Mouse (Mus musculus): ENCODE results near the gene Atxn7l1. TPM values are rescaled to one million over a fixed set of nuclear protein-coding genes. Genes with fewer than 3 reads are reported as not detected.

Atxn7l1 gene
- total RNA-seq, 2 experiments from 2014 or later, result 20.4 to 23.9 TPM

DNA sequence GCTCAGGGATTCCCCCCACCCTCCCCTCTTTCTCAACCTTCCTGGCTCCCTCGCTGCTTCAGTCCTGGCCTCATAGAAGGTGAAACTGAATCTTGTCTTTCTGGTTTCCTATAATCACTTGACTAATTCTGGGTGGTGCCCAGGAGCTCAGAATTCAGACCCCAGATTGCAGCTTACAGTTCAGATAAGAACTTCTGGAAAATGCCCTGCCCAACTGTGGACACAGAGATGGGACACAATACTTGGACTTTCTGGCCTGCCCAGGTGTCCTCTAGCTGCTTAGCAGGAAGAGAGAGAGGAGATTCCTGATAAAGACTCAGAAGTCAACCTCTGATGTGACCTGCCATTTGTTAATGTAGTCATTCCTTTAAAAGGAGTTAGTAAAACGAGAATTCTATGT is 131.7 kb downstream of the Atxn7l1 start:
- no peak overlapping the region for H3K4me3 ChIP-seq
- no peak overlapping the region for H3K27ac ChIP-seq
- intact Hi-C loops (cut with DNase I), result no loop called here
- no peak for DNase-seq
- no peak for TF ChIP-seq CTCF (IDR thresholded peaks at IDR 0.05)

- intact Hi-C loops (cut with DNase I), result loop anchor here (1.0 kb wide), 1 partner anchor 53 kb away; no protein-coding TSS in a partner anchor
- TF ChIP-seq CTCF (IDR thresholded peaks at IDR 0.05), result peak; percentile 91
- DNase-seq, result peak; percentile 73
- H3K27ac ChIP-seq, result no peak overlapping the region
- no peak overlapping the region for H3K4me3 ChIP-seq
Observed at GRCm38 (mm10) chr12:33280805-33281204, 133.3 kb downstream of the Atxn7l1 start.

- intact Hi-C loops (cut with DNase I), result no loop called here
- DNase-seq, result no peak
- TF ChIP-seq CTCF (IDR thresholded peaks at IDR 0.05), result no peak
- no peak overlapping the region for H3K4me3 ChIP-seq
- H3K27ac ChIP-seq, result no peak overlapping the region
Observed at GRCm38 (mm10) chr12:33284344-33284936, 136.9 kb downstream of the Atxn7l1 start.

GRCm38 (mm10) chr12:33285354-33285753 is 137.9 kb downstream of the Atxn7l1 start:
- Histone ChIP-seq H3K27ac (no peak overlapping the region), H3K4me3 (no peak overlapping the region)
- no peak for TF ChIP-seq CTCF (IDR thresholded peaks at IDR 0.05)
- no peak for DNase-seq
- intact Hi-C loops (cut with DNase I), result no loop called here

- peak; percentile 51 for DNase-seq
- no peak overlapping the region for H3K27ac ChIP-seq
- TF ChIP-seq CTCF (IDR thresholded peaks at IDR 0.05), result no peak
- intact Hi-C loops (cut with DNase I), result loop anchor here (2.0 kb wide), 1 partner anchor 67 kb away; no protein-coding TSS in a partner anchor
- H3K4me3 ChIP-seq, result no peak overlapping the region
Observed at GRCm38 (mm10) chr12:33285933-33286649, 138.6 kb downstream of the Atxn7l1 start.

DNA sequence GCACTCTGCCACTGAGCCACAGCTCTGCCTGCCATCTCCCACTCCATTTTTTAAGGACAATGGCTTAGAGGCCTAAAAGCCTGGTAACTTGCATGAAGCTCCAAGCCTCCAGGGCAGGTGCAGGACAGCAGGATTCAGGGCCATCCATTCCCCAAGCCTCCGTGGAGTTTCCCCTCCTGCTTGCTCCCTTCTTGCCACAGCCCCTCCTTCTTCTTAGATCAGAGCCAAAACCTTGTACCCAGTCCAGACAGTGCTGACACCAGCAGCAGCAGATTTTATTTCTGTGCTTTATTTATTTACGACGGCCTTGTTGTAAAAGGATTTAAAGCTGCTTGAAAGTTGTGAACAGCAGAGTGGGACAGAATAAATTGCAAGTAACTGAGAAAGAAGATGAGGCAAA is 140.2 kb downstream of the Atxn7l1 start:
- DNase-seq, result peak; percentile 56
- intact Hi-C loops (cut with DNase I), result loop anchor here (2.0 kb wide), 1 partner anchor 69 kb away; no protein-coding TSS in a partner anchor
- peak overlapping the region; percentile 70 for H3K27ac ChIP-seq
- no peak overlapping the region for H3K4me3 ChIP-seq
- TF ChIP-seq CTCF (IDR thresholded peaks at IDR 0.05), result no peak

DNA sequence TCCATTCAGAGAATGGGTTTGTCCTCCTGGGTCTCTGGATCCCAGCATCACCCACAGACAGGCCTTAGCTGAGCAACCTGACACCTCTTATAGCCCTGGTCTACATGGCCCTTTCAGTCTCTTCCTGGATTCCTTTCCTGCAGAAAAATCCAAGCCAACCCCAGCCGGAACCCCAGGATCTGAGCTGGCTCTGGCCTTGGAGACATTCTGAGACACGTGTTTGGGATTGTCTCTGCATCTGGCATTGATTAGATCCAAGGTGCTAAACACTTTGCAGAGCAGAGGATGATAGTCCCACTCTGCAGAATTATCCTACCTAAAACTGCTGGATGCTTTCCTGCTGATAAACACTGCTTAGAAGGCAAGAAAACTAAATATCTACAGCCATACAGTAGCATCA is 141.3 kb downstream of the Atxn7l1 start:
- Histone ChIP-seq H3K27ac (peak overlapping the region; percentile 2; the same call in 1 of the 2 replicates), H3K4me3 (no peak overlapping the region)
- DNase-seq, result no peak
- intact Hi-C loops (cut with DNase I), result no loop called here
- no peak for TF ChIP-seq CTCF (IDR thresholded peaks at IDR 0.05)

DNA sequence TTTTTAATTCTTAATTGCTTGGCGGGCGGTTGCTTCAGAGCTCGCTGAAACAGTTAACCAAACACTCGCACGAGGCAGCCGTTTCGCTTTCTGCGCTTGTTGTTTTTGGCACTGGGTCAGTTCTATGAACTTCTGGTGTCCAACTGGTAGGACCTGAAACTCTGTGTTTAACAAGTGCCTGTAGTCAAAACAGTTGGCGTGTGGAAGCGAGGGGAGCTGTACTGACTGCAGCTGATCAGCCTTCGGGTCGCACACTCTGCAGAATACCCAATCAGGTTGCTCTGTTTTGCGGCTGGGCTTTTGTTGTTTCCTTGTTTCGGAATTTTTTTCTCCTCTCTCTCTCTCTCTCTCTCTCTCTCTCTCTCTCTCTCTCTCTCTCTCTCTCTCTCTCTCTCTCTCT is 154.6 kb downstream of the Atxn7l1 start:
- Histone ChIP-seq H3K4me3 (peak overlapping the region; percentile 72), H3K27ac (peak overlapping the region; percentile 94)
- no peak for TF ChIP-seq CTCF (IDR thresholded peaks at IDR 0.05)
- DNase-seq, result peak; percentile 67
- intact Hi-C loops (cut with DNase I), result no loop called here

DNA sequence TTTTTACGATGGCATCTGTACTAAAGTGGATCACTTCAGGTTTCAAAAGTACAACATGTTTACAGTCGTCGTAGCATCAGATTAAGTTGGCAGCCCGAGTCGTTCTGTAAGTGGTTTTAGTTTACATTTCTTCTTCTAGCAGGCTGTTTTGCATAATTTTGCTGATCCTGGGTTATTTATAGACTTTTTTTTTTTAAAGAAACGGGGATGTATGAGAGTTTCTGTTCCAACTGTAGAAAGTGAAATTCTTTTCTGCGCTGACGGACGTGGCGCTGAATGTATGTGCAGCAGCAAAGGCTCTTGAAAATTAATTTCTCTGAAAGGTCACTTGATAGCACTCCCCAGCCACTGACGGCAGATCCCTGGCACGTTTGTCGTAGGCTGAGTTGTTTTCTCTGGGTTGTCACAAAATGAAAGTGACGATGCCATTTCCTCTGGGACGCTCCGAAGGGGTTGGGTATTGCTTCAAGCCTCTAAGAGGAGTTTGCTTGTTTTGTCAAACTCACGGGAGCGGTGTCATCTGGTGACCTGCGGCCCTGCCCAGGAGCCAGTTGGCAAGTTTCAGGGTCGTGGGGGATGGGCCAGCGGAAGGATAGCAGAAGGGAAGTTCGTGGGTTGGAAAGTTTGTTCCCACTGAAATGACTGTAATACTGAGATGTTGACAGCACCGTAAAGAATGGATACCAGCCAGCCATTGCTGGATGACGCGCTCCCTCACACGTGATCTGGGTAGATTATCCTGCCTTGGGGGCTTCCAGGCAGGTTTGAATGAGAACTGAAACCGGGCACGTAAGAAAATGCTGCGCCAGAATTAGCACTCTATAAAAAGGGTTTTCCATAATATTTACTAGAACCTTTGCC is 155.3 kb downstream of the Atxn7l1 start:
- intact Hi-C loops (cut with DNase I), result no loop called here
- H3K4me3 ChIP-seq, result peak overlapping the region; percentile 72
- H3K27ac ChIP-seq, result peak overlapping the region; percentile 94
- peak; percentile 81 for DNase-seq
- TF ChIP-seq CTCF (IDR thresholded peaks at IDR 0.05), result no peak

GRCm38 (mm10) chr12:33303384-33303770 is 155.9 kb downstream of the Atxn7l1 start:
- Histone ChIP-seq H3K4me3 (peak overlapping the region; percentile 72), H3K27ac (peak overlapping the region; percentile 94)
- no peak for TF ChIP-seq CTCF (IDR thresholded peaks at IDR 0.05)
- intact Hi-C loops (cut with DNase I), result no loop called here
- no peak for DNase-seq

DNA sequence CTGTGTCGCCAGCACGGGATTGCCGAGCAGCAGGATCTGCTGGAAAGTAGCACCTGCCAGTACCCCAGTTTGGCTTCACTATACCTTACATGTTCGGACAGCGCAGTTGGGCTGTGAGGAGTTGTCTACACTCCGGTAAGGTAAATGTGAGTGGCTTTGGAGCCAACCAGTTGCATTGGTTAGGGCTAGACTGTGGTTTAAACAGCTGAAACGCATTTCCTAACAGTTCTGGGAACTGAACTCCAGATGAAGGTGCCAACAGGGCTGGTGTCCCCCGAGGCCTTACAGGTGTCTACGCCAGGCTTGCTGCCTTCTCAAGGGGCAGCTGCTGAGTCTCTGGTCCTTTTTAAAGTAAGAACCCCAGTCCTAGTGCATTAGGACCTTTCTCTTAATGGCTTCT is 157.6 kb downstream of the Atxn7l1 start:
- Histone ChIP-seq H3K4me3 (0 out of 2 replicates have a peak overlapping the region, but pooled peaks have one; percentile 15), H3K27ac (peak overlapping the region; percentile 53)
- TF ChIP-seq CTCF (IDR thresholded peaks at IDR 0.05), result no peak
- peak; percentile 44 for DNase-seq
- intact Hi-C loops (cut with DNase I), result no loop called here

DNA sequence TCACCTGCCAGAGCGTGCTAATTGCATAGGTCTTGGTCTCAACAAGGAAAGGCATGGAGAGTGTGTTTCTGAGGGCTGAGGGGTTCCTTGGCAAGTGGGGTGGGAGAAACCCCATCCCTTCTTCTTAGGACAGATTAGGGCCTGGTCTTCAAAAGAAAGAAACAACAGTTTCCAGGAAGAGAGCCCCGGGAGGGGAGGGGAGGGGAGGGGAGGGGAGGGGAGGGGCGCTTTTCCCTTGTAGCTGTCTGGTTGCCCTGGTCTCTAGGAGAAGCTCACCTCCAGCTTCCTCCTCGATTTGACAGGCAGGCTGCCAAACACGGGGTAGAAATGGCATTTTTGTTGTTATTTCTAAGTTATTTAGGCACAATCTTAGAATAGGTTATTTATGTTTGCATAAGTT is 159.0 kb downstream of the Atxn7l1 start:
- DNase-seq, result no peak
- H3K4me3 ChIP-seq, result no peak overlapping the region
- intact Hi-C loops (cut with DNase I), result no loop called here
- no peak overlapping the region for H3K27ac ChIP-seq
- TF ChIP-seq CTCF (IDR thresholded peaks at IDR 0.05), result no peak

DNA sequence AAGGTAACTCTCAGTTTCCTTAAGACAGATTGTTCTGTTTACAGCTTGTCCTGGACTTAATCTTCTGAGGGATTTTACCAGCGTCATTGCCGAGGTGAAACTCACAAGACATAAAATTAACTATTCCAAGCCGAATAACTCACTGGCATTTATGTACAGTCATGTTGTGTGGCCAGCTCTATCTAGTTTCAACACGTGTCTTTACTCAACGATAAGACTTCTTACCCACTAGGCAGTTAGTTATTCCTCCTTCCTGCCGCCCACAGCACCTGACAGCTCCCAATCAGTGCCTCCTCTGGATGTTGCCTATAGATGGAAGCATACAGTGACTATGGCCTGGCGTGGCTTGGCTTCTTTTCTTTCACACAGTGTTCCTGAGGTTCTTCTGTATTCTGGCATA is 161.2 kb downstream of the Atxn7l1 start:
- DNase-seq, result no peak
- H3K27ac ChIP-seq, result no peak overlapping the region
- intact Hi-C loops (cut with DNase I), result no loop called here
- no peak overlapping the region for H3K4me3 ChIP-seq
- TF ChIP-seq CTCF (IDR thresholded peaks at IDR 0.05), result no peak

All from gastrocnemius, adult 2 months (tissue).